Mouse (Mus musculus) mature B cell (primary cell): ENCODE measurements around the gene Gm49378.

Experiments
- in situ Hi-C: fragments of 300-500 bp; cut with MboI; formaldehyde crosslinking; loops from 2 replicates; pipeline ENCODE4 v1.14.3; 2019

Gene Gm49378

GRCm38 (mm10) chr14:55590748-55591330, 46.9 kb downstream of the Gm49378 start, which contains the start of gene Psme2:
Psme2 (minus strand) TSS chr14:55591113.
- in situ Hi-C loops, result no loop called here

- in situ Hi-C loops, result no loop called here
These were observed 47.8 kb downstream of the Gm49378 start for GRCm38 (mm10) chr14:55589771-55590448.

GRCm38 (mm10) chr14:55589271-55589670, 48.4 kb downstream of the Gm49378 start:
- in situ Hi-C loops, result no loop called here

GRCm38 (mm10) chr14:55586149-55586548, 51.5 kb downstream of the Gm49378 start:
- in situ Hi-C loops, result no loop called here

- in situ Hi-C loops, result no loop called here
These were observed 52.1 kb downstream of the Gm49378 start for GRCm38 (mm10) chr14:55585566-55585960.

- in situ Hi-C loops, result no loop called here
These were observed 52.8 kb downstream of the Gm49378 start, which contains the start of gene Emc9 for GRCm38 (mm10) chr14:55584702-55585565. Emc9 (minus strand) TSS chr14:55585302.

GRCm38 (mm10) chr14:55584303-55584701, 53.4 kb downstream of the Gm49378 start:
- in situ Hi-C loops, result no loop called here

GRCm38 (mm10) chr14:55581981-55582681, 55.6 kb downstream of the Gm49378 start:
- in situ Hi-C loops, result no loop called here

GRCm38 (mm10) chr14:55580731-55581130, 57.0 kb downstream of the Gm49378 start:
- in situ Hi-C loops, result no loop called here

- in situ Hi-C loops, result no loop called here
These were observed 57.9 kb downstream of the Gm49378 start for GRCm38 (mm10) chr14:55579511-55580496.
